Mouse (Mus musculus) small intestine, adult 2 months (tissue): ENCODE measurements at regions not wholly inside any gene's neighbourhood (a gene's known extent, or its start where the extent isn't known, plus 50 kb on each side); places are given as distances from the start of the nearest gene placed in this dataset.

Source experiments
- H3K27ac ChIP-seq: fragments of 200-500 bp; 2 replicates; pipeline ENCODE4 v1.5.1; 2012; ENCODE audit warnings: low read depth, low read length, control low read depth, inconsistent platforms; ENCODE audit not compliant: insufficient read depth
- H3K27me3 ChIP-seq: fragments of 200-500 bp; 2 replicates; pipeline ENCODE4 v1.6.1; 2012; ENCODE audit warnings: mild to moderate bottlenecking, moderate library complexity, low read length, inconsistent platforms; ENCODE audit not compliant: control insufficient read depth, insufficient read depth
- H3K36me3 ChIP-seq: fragments of 200-500 bp; 2 replicates; pipeline ENCODE4 v1.6.1; 2012; ENCODE audit warnings: mild to moderate bottlenecking, low read length, control low read depth, inconsistent platforms; ENCODE audit not compliant: control insufficient read depth, insufficient read depth
- H3K4me1 ChIP-seq: fragments of 200-500 bp; 2 replicates; pipeline ENCODE4 v1.6.1; 2012; ENCODE audit warnings: low read length, inconsistent platforms, mixed read lengths; ENCODE audit not compliant: control insufficient read depth, insufficient read depth, insufficient read length
- H3K4me3 ChIP-seq: fragments of 200-500 bp; 2 replicates; pipeline ENCODE4 v1.5.1; 2012; ENCODE audit warnings: low read depth, mild to moderate bottlenecking, control low read depth, inconsistent platforms, low read length, moderate library complexity
- CTCF ChIP-seq: fragments of 200-500 bp; IDR thresholded peaks from 2 replicates; pipeline ENCODE4 v1.5.1; 2012; ENCODE audit warnings: low read depth, mild to moderate bottlenecking, control low read depth, inconsistent platforms, low read length, moderate library complexity, mixed read lengths; ENCODE audit not compliant: insufficient replicate concordance, insufficient read length; ENCODE audit errors: extremely low read depth
- POLR2A ChIP-seq: fragments of 200-500 bp; IDR thresholded peaks from 2 replicates; pipeline ENCODE4 v1.6.1; 2012; ENCODE audit warnings: low read depth, mild to moderate bottlenecking, control low read depth, inconsistent platforms, low read length, moderate library complexity
- WGBS: fragments of 180-500 bp; shearing (Covaris S2); methylation state at CpG from one replicate; pipeline ENCODE4 v1.1.7; 2018; 5-methylcytosine and 5-hydroxymethylcytosine counted together

DNA sequence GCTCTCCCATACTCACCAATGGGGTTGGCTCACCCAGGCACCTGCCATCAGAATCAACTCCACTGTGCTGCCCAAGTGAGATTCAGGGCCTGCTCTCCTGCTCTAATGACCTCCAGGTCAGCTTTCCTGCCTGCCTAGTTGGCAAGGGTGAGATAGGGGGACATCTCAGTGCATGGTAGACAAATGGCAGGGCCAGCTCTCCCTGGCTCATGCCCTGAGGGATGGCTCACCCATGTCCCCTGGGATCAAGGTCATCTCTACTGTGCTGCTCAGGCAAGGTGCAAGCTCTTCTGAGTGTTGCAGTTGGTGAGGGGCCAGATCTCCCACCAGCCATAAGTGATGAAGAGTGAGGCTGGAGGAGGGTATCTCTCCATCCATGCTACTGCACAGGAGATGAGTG lies 161.2 kb downstream of the Diras2 start:
- no peaks in the 10 kb centered on the region for H3K36me3 ChIP-seq
- no peak overlapping the region for H3K27ac ChIP-seq

DNA sequence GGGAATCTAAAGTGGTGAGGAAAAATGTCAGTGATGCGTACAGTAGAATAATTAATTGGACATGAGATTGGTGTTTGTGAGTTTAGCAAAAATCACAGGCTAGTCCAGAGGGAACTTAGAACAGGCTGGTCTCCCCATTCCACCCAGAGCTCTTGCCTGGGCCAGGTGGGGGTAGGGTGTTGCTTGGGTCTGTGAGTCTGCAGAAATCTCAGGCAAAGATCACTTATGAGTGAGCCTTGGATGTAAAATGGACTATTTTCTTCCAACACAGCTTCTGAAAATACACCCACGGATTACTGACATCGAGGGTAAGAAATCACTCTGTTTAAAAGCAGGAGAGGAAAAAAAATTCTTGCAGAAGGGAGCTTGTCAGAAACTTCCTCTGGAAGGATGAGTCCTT lies 159.1 kb downstream of the Diras2 start:
- no peak for TF ChIP-seq CTCF
- TF ChIP-seq POLR2A, result no peak
- no peak overlapping the region for H3K4me3 ChIP-seq
- H3K27me3 ChIP-seq, result no peaks in the 10 kb centered on the region
- no peaks in the 10 kb centered on the region for H3K36me3 ChIP-seq
- WGBS, result 90% methylated on average over 3 of the region's 3 CpGs
- no peaks in the 10 kb centered on the region for H3K4me1 ChIP-seq
- no peak overlapping the region for H3K27ac ChIP-seq

More for the DNA sequence above, 161.2 kb downstream of the Diras2 start:
- Histone ChIP-seq H3K4me1 (no peaks in the 10 kb centered on the region), H3K27me3 (no peaks in the 10 kb centered on the region), H3K4me3 (no peak overlapping the region)
- TF ChIP-seq CTCF (no peak), POLR2A (no peak)

DNA sequence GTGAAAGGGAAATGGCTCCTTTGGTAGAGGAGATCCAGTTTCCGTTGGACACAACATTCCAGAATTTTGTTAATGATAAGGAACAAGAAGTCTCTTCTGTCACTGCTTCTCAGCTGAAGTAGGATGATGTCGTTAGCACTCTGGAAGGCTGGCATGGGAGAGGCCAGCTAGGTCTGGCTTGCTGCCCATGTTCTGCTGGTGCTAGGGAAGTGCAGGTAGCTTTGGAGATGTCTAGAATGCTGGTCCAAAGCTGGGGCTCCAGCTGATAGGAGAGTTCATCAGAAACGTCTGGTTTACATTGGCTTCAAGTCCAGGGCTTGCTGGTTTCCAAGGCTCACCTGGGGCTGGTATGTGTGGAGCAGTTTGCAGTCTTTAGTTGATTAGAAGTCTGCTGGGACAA lies 156.3 kb downstream of the Diras2 start:
- Histone ChIP-seq H3K4me1 (no peaks in the 10 kb centered on the region), H3K27ac (no peak overlapping the region), H3K27me3 (no peaks in the 10 kb centered on the region), H3K4me3 (no peak overlapping the region), H3K36me3 (no peaks in the 10 kb centered on the region)
- 51% methylated on average over 3 of the region's 3 CpGs for WGBS
- TF ChIP-seq POLR2A (no peak), CTCF (no peak)

DNA sequence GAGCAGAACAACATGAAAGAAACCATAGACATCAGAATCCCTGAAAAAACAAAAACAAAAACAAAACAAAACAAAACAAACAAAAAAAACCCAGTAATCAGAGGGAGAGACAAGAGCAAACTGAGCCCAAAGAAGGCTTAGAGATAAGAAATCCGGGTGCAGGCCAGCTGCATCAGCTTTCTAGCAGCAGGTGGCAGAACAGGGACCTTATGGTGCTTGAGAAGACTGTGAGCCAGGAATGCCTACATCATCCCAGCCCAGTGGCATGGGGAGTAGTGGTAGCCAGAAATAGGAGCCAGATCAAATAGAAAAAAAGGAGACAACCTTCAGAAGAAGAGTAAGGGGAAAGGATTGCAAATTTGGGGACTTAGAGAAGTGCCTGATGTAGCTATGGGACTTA lies 152.8 kb downstream of the Diras2 start:
- no peaks in the 10 kb centered on the region for H3K4me1 ChIP-seq
- TF ChIP-seq CTCF (no peak), POLR2A (no peak)
- 17% methylated on average over 1 of the region's 1 CpGs for WGBS
- H3K27ac ChIP-seq, result no peak overlapping the region
- H3K36me3 ChIP-seq, result no peaks in the 10 kb centered on the region
- no peaks in the 10 kb centered on the region for H3K27me3 ChIP-seq
- no peak overlapping the region for H3K4me3 ChIP-seq

DNA sequence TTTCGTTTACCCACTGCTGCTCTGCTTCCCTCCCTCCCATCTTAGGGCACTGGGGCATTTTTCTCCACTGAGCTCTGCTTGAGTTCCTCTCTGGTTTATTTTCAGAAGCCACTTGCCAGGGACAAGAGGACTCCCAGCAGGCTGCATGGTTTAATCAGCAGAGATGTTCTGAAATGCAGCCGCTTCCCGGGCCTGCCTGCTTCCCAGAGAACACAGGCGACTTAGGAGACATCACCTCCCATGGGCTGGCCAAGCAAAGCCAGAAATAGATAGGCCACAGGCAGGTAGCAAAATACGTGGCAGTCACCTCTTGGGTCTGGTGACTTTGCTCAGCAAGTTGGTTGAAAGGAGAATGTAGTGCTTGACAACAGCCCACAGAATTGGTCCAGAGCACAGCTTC lies 141.8 kb downstream of the Diras2 start:
- Histone ChIP-seq H3K4me3 (no peak overlapping the region), H3K27me3 (no peaks in the 10 kb centered on the region), H3K36me3 (no peaks in the 10 kb centered on the region), H3K27ac (no peak overlapping the region), H3K4me1 (no peaks in the 10 kb centered on the region)
- 89% methylated on average over 5 of the region's 5 CpGs for WGBS
- no peak for TF ChIP-seq POLR2A
- no peak for TF ChIP-seq CTCF

GRCm38 (mm10) chr13:52395786-52396185 lies 135.3 kb downstream of the Diras2 start:
- TF ChIP-seq CTCF, result no peak
- TF ChIP-seq POLR2A, result no peak

DNA sequence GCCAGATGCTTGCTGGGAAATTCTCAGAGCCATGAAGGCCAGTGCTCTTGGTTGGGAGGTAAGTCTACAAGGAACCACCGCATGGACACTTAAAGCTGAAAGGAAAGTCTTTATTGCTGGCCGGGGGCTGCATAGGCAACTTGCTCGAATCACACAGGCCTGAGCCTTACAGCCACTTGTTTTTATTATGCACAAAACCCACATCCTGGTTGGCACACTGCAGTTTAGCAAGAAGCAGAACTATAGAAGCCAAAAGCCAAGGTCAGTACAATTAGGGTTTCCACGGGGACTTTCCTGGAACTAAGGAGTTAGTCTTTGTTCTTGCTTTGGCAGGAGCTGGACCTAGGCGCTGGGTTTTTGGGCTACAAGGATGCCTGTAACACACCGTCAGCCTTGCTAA lies 132.7 kb downstream of the Diras2 start:
- 76% methylated on average over 6 of the region's 6 CpGs for WGBS

More at GRCm38 (mm10) chr13:52395786-52396185, 135.3 kb downstream of the Diras2 start:
- Histone ChIP-seq H3K27me3 (no peaks in the 10 kb centered on the region), H3K4me3 (no peak overlapping the region), H3K27ac (no peak overlapping the region), H3K4me1 (no peaks in the 10 kb centered on the region), H3K36me3 (no peaks in the 10 kb centered on the region)
- 84% methylated on average over 8 of the region's 8 CpGs for whole genome bisulfite sequencing

GRCm38 (mm10) chr13:52399143-52399542 lies 131.9 kb downstream of the Diras2 start:
- no peaks in the 10 kb centered on the region for H3K4me1 ChIP-seq
- WGBS, result 79% methylated on average over 2 of the region's 2 CpGs
- no peak for TF ChIP-seq CTCF
- no peak for TF ChIP-seq POLR2A
- H3K4me3 ChIP-seq, result no peak overlapping the region
- no peaks in the 10 kb centered on the region for H3K27me3 ChIP-seq
- no peak overlapping the region for H3K27ac ChIP-seq
- no peaks in the 10 kb centered on the region for H3K36me3 ChIP-seq

More for the DNA sequence above, 132.7 kb downstream of the Diras2 start:
- TF ChIP-seq CTCF (no peak), POLR2A (no peak)
- Histone ChIP-seq H3K4me3 (no peak overlapping the region), H3K36me3 (no peaks in the 10 kb centered on the region), H3K27ac (no peak overlapping the region), H3K27me3 (no peaks in the 10 kb centered on the region), H3K4me1 (no peaks in the 10 kb centered on the region)
